Comparison of ENCODE assay signal across 8 mouse cellular contexts in the genomic region with DNA sequence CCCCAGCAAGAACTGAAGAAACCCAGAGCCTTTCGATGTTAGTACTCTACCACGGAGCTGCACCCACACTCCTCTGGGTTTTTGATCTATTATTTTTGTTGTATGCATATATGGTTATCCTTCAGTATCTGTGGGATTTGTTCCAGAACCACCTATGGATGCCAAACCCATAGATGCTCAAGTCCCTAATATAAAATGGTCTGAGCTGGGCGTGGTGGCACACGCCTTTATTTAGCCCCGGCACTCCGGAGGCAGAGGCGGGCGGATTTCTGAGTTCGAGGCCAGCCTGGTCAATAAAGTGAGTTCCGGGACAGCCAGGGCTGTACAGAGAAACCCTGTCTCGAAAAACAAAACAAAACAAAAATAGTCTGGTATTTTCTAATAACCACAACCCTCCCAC. TPM values are rescaled to one million over a fixed set of nuclear protein-coding genes. Genes with fewer than 3 reads are reported as not detected.
DNase-seq lines count a peak whose midpoint lies in the region; ATAC-seq and TF ChIP-seq lines count a peak whose summit lies in the region.

No protein-coding gene starts in this region.

- peaks cover 14% of the 10 kb centered on the region for H3K4me1 ChIP-seq in embryonic facial prominence, embryonic 15.5 days
- H3K4me1 ChIP-seq in limb, embryonic 12.5 days (replicated peaks) = peaks cover 15% of the 10 kb centered on the region
- H3K4me1 ChIP-seq in neural tube, embryonic 14.5 days (ENCODE audit: control insufficient read depth, insufficient read depth, low read length) = peaks cover 10% of the 10 kb centered on the region

- H3K9ac ChIP-seq in embryonic facial prominence, embryonic 15.5 days = peak overlapping the region; percentile 27; the same call in 1 of the 2 replicates
- peak overlapping the region; percentile 56 for H3K9ac ChIP-seq in limb, embryonic 12.5 days (replicated peaks)
- peak overlapping the region; percentile 80; the same call in 1 of the 2 replicates for H3K9ac ChIP-seq in neural tube, embryonic 14.5 days (replicated peaks; ENCODE audit: low read depth, low read length)

- WGBS in embryonic facial prominence, embryonic 15.5 days = 59% methylated on average over 11 of the region's 11 CpGs
- WGBS in limb, embryonic 12.5 days = 63% methylated on average over 11 of the region's 11 CpGs
- 61% methylated on average over 11 of the region's 11 CpGs for WGBS in neural tube, embryonic 14.5 days

- TF ChIP-seq CTCF in layer of hippocampus, adult 2 months (conservative IDR thresholded peaks at IDR 0.05) = no peak

- peaks cover 52% of the 10 kb centered on the region for H3K36me3 ChIP-seq in embryonic facial prominence, embryonic 15.5 days
- H3K36me3 ChIP-seq in limb, embryonic 12.5 days = peaks cover 56% of the 10 kb centered on the region
- H3K36me3 ChIP-seq in neural tube, embryonic 14.5 days (ENCODE audit: control insufficient read depth, insufficient read depth, low read length) = peaks cover 39% of the 10 kb centered on the region

- peak overlapping the region; percentile 95 for H3K4me3 ChIP-seq in layer of hippocampus, adult 2 months
- peak overlapping the region; percentile 100 for H3K4me3 ChIP-seq in embryonic facial prominence, embryonic 15.5 days (replicated peaks)
- peak overlapping the region; percentile 99 for H3K4me3 ChIP-seq in limb, embryonic 12.5 days (replicated peaks)
- H3K4me3 ChIP-seq in neural tube, embryonic 14.5 days (ENCODE audit: low read depth, low read length) = peak overlapping the region; percentile 78

- no peak for ATAC-seq in embryonic facial prominence, embryonic 15.5 days (ENCODE audit: insufficient number of reproducible peaks, low FRiP score, low TSS enrichment, low read depth)
- 0 out of 2 replicates have a peak, but pooled peaks have one; percentile 4 for ATAC-seq in limb, embryonic 12.5 days (ENCODE audit: insufficient number of reproducible peaks, insufficient read depth, low FRiP score, low TSS enrichment, low read depth)
- ATAC-seq in neural tube, embryonic 14.5 days (ENCODE audit: low read depth) = peak; percentile 24; the same call in 1 of the 2 replicates
- no peak for ATAC-seq in CD4-positive, CD25-positive, alpha-beta regulatory T cell, adult 4 months

- no peaks in the 10 kb centered on the region for H3K27me3 ChIP-seq in embryonic facial prominence, embryonic 15.5 days
- H3K27me3 ChIP-seq in limb, embryonic 12.5 days = no peaks in the 10 kb centered on the region
- H3K27me3 ChIP-seq in neural tube, embryonic 14.5 days (ENCODE audit: control insufficient read depth, insufficient read depth, low read length) = no peaks in the 10 kb centered on the region

- H3K4me2 ChIP-seq in embryonic facial prominence, embryonic 15.5 days (replicated peaks) = peak overlapping the region; percentile 54
- H3K4me2 ChIP-seq in limb, embryonic 12.5 days = peak overlapping the region; percentile 53
- peak overlapping the region; percentile 69 for H3K4me2 ChIP-seq in neural tube, embryonic 14.5 days (ENCODE audit: low read depth, low read length)

- H3K27ac ChIP-seq in layer of hippocampus, adult 2 months = peak overlapping the region; percentile 88
- peak overlapping the region; percentile 87 for H3K27ac ChIP-seq in embryonic facial prominence, embryonic 15.5 days (replicated peaks)
- H3K27ac ChIP-seq in limb, embryonic 12.5 days = peak overlapping the region; percentile 85
- H3K27ac ChIP-seq in neural tube, embryonic 14.5 days (ENCODE audit: low read depth, low read length) = peak overlapping the region; percentile 66; the same call in 1 of the 2 replicates

- no peaks in the 10 kb centered on the region for H3K9me3 ChIP-seq in embryonic facial prominence, embryonic 15.5 days (replicated peaks)
- no peaks in the 10 kb centered on the region for H3K9me3 ChIP-seq in limb, embryonic 12.5 days
- H3K9me3 ChIP-seq in neural tube, embryonic 14.5 days (ENCODE audit: control insufficient read depth, low read length) = no peaks in the 10 kb centered on the region

- no peak for DNase-seq in layer of hippocampus, adult 2 months (ENCODE audit: low spot score in 2 of 2)
- no peak for DNase-seq in layer of hippocampus, postnatal 36 days
- DNase-seq in urinary bladder, postnatal 25 days (ENCODE audit: low spot score) = no peak
- no peak for DNase-seq in right cerebral cortex, adult 2 months (ENCODE audit: low spot score in 2 of 2)

RNA-seq across cellular contexts. Expression of a gene that starts 0.6 kb away (rescaled TPM):
- total RNA-seq in layer of hippocampus, adult 2 months (2021) = 100 to 1,000 TPM; 440 to 441 TPM
- 100 to 1,000 TPM; 428 to 437 TPM for total RNA-seq in layer of hippocampus, postnatal 36 days (2021)
- polyA plus RNA-seq in embryonic facial prominence, embryonic 15.5 days (2015; fragmentation: Nextera tagmentation; extraction: Ambion mirVana) = 1,545 and 1,556 TPM in 2 replicates
- polyA plus RNA-seq in limb, embryonic 12.5 days (2016; fragmentation: Nextera tagmentation; extraction: Ambion mirVana) = 1,149 and 1,159 TPM in 2 replicates
- 1,052 and 1,113 TPM in 2 replicates for polyA plus RNA-seq in neural tube, embryonic 14.5 days (2014; fragmentation: Nextera tagmentation; extraction: Ambion mirVana)
- polyA plus RNA-seq in CD4-positive, CD25-positive, alpha-beta regulatory T cell, adult 4 months (2017; shearing (Covaris generic)) = 1,000 to 10,000 TPM; 3,019 to 3,169 TPM

RNA-seq across cellular contexts. Expression of a gene that starts 16.7 kb away (rescaled TPM):
- 10 to 100 TPM; 26.1 to 26.4 TPM for total RNA-seq in layer of hippocampus, adult 2 months (2021)
- total RNA-seq in layer of hippocampus, postnatal 36 days (2021) = 10 to 100 TPM; 26.9 to 29.1 TPM
- polyA plus RNA-seq in embryonic facial prominence, embryonic 15.5 days (2015; fragmentation: Nextera tagmentation; extraction: Ambion mirVana) = 28.4 and 30.1 TPM in 2 replicates
- 34.1 and 37.1 TPM in 2 replicates for polyA plus RNA-seq in limb, embryonic 12.5 days (2016; fragmentation: Nextera tagmentation; extraction: Ambion mirVana)
- 38.1 and 43.8 TPM in 2 replicates for polyA plus RNA-seq in neural tube, embryonic 14.5 days (2014; fragmentation: Nextera tagmentation; extraction: Ambion mirVana)
- 10 to 100 TPM; 21.0 to 24.3 TPM for polyA plus RNA-seq in CD4-positive, CD25-positive, alpha-beta regulatory T cell, adult 4 months (2017; shearing (Covaris generic))

RNA-seq across cellular contexts. Expression of a gene that starts 22.6 kb away (rescaled TPM):
- 100 to 1,000 TPM; 305 to 312 TPM for total RNA-seq in layer of hippocampus, adult 2 months (2021)
- total RNA-seq in layer of hippocampus, postnatal 36 days (2021) = 100 to 1,000 TPM; 456 to 539 TPM
- 0.40 and 0.56 TPM in 2 replicates for polyA plus RNA-seq in embryonic facial prominence, embryonic 15.5 days (2015; fragmentation: Nextera tagmentation; extraction: Ambion mirVana)
- polyA plus RNA-seq in limb, embryonic 12.5 days (2016; fragmentation: Nextera tagmentation; extraction: Ambion mirVana) = not detected in 2 replicates
- polyA plus RNA-seq in neural tube, embryonic 14.5 days (2014; fragmentation: Nextera tagmentation; extraction: Ambion mirVana) = 0.16 and 0.52 TPM in 2 replicates
- under 1 TPM in 1 of 2 experiments, not detected in 1; 0.12 TPM for polyA plus RNA-seq in CD4-positive, CD25-positive, alpha-beta regulatory T cell, adult 4 months (2017; shearing (Covaris generic))

RNA-seq across cellular contexts. Expression of a gene that starts 35.0 kb away (rescaled TPM):
- not detected for total RNA-seq in layer of hippocampus, adult 2 months (2021)
- total RNA-seq in layer of hippocampus, postnatal 36 days (2021) = not detected
- 3.0 and 3.8 TPM in 2 replicates for polyA plus RNA-seq in embryonic facial prominence, embryonic 15.5 days (2015; fragmentation: Nextera tagmentation; extraction: Ambion mirVana)
- polyA plus RNA-seq in limb, embryonic 12.5 days (2016; fragmentation: Nextera tagmentation; extraction: Ambion mirVana) = not detected in 2 replicates
- not detected in 2 replicates for polyA plus RNA-seq in neural tube, embryonic 14.5 days (2014; fragmentation: Nextera tagmentation; extraction: Ambion mirVana)
- polyA plus RNA-seq in CD4-positive, CD25-positive, alpha-beta regulatory T cell, adult 4 months (2017; shearing (Covaris generic)) = 100 to 1,000 TPM in 1 of 2 experiments, 10 to 100 TPM in 1; 71.1 to 116 TPM

RNA-seq across cellular contexts. Expression of a gene that starts 57.2 kb away (rescaled TPM):
- 10 to 100 TPM; 30.8 to 31.7 TPM for total RNA-seq in layer of hippocampus, adult 2 months (2021)
- total RNA-seq in layer of hippocampus, postnatal 36 days (2021) = 10 to 100 TPM; 29.0 to 30.9 TPM
- polyA plus RNA-seq in embryonic facial prominence, embryonic 15.5 days (2015; fragmentation: Nextera tagmentation; extraction: Ambion mirVana) = 15.7 and 17.1 TPM in 2 replicates
- 5.1 and 5.9 TPM in 2 replicates for polyA plus RNA-seq in limb, embryonic 12.5 days (2016; fragmentation: Nextera tagmentation; extraction: Ambion mirVana)
- polyA plus RNA-seq in neural tube, embryonic 14.5 days (2014; fragmentation: Nextera tagmentation; extraction: Ambion mirVana) = 7.1 and 9.8 TPM in 2 replicates
- polyA plus RNA-seq in CD4-positive, CD25-positive, alpha-beta regulatory T cell, adult 4 months (2017; shearing (Covaris generic)) = under 1 TPM in 1 of 2 experiments, not detected in 1; 0.15 TPM

Comparison
In these comparisons a context has a peak if more than half of its experiments do, and no peak if none do; other contexts are left out.
1. ATAC-seq: peak in limb, embryonic 12.5 days (single experiment) and neural tube, embryonic 14.5 days (single experiment); none in embryonic facial prominence, embryonic 15.5 days (single experiment) and CD4-positive, CD25-positive, alpha-beta regulatory T cell, adult 4 months (single experiment).
2. H3K9ac ChIP-seq: peak in every context shown above with its lines; median percentile 80 in neural tube, embryonic 14.5 days; 56 in limb, embryonic 12.5 days; 27 in embryonic facial prominence, embryonic 15.5 days.
3. Peak in every context shown above with its lines, with median percentiles within 50 percentile points of each other: H3K27ac ChIP-seq, H3K4me3 ChIP-seq and H3K4me2 ChIP-seq.